In the genomic region with DNA sequence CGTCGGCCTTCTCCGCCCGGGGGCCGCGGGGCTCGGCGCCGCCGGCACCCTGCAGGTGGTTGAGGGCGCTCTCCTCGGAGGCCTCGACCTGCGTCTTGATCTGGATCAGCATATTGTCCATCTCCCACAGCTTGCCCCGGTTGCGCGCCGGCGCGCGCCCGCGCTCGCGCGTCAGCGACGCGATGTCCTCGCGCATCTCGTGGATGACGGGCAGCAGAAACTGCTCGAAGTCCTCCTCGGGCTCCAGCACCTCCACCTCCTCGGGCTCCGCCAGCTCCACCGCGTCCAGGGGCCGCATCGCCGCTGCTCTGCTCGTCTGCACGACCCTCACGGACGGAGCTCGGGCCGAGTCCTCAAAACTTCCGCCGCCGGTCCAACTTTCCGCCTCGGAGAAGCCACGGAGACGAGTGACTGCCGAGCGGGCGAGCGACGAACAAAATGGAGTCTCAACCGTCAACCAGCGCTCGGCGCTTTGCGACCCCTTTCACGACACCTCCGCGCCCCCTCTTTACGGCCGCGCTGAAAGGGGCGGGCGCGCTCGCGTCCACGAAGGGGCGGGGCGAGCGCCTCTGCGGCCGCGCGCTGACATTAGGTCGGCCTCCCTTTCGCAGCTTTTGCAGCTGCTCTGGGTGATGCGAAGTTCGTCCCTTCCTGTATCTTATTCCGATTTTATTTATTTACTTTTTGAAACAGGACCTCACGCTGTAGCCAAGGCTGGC, we compare ENCODE assay signal across 8 mouse cellular contexts. TPM values are rescaled to one million over a fixed set of nuclear protein-coding genes. Genes with fewer than 3 reads are reported as not detected.
A peak's percentile ranks its signal among the peaks of the same experiment; 100 is the strongest.
DNase-seq lines count a peak whose midpoint lies in the region; ATAC-seq lines count a peak whose summit lies in the region.
"Not testable (repeated sequence)": the region's sequence is repeated elsewhere in the genome, so short reads cannot be mapped to it uniquely, and the experiment has no call there.

Gene Mrfap1, minus strand, starts transcription at position 477 of the 719 bp plus-strand sequence.

- peak within 1 kb of the TSS; percentile 93 for H3K27ac ChIP-seq in hindbrain, embryonic 14.5 days

- WGBS in hindbrain, embryonic 14.5 days = under 1% methylated on average over 87 of the region's 90 CpGs

- peak within 1 kb of the TSS; percentile 59 for H3K4me2 ChIP-seq in hindbrain, embryonic 14.5 days (replicated peaks)

- not testable (repeated sequence) for H3K9me3 ChIP-seq in hindbrain, embryonic 14.5 days (ENCODE audit: control insufficient read depth, low read length)

- not testable (repeated sequence) for H3K4me1 ChIP-seq in hindbrain, embryonic 14.5 days (replicated peaks; ENCODE audit: control insufficient read depth, insufficient read depth, low read length)

- DNase-seq in R1 (ENCODE audit: low read depth, low spot score) = peak; percentile 96
- peak; percentile 97 for DNase-seq in cerebellum, postnatal 25 days
- DNase-seq in frontal cortex, postnatal 25 days (ENCODE audit: low spot score in 2 of 2) = peak; percentile 87 to 92
- DNase-seq in hindbrain, embryonic 14.5 days (ENCODE audit: low spot score) = peak; percentile 96
- DNase-seq in layer of hippocampus, postnatal 36 days = peak; percentile 93 to 95
- peak; percentile 93 for DNase-seq in lung, postnatal 36 days
- DNase-seq in retina, postnatal 1 day = peak; percentile 98
- peak; percentile 91 to 92 for DNase-seq in urinary bladder, adult 18-20 months (ENCODE audit: low spot score in 2 of 2)

- peaks cover 14% of the 10 kb centered on the region for H3K36me3 ChIP-seq in hindbrain, embryonic 14.5 days (replicated peaks; ENCODE audit: control insufficient read depth, insufficient read depth)

- ATAC-seq in hindbrain, embryonic 14.5 days (ENCODE audit: low FRiP score) = peak; percentile 82

- H3K9ac ChIP-seq in hindbrain, embryonic 14.5 days = peak within 1 kb of the TSS; percentile 78

- not testable (repeated sequence) for H3K27me3 ChIP-seq in hindbrain, embryonic 14.5 days (ENCODE audit: control insufficient read depth, insufficient read depth, low read length)

- peak within 1 kb of the TSS; percentile 56 for H3K4me3 ChIP-seq in hindbrain, embryonic 14.5 days (replicated peaks; ENCODE audit: low read length)

RNA-seq across cellular contexts. Expression of gene Mrfap1, which starts in this region (rescaled TPM):
- 360 and 387 TPM in 2 replicates for polyA plus RNA-seq in hindbrain, embryonic 14.5 days (2014; fragmentation: Nextera tagmentation; extraction: Ambion mirVana)
- 100 to 1,000 TPM; 585 to 626 TPM for total RNA-seq in layer of hippocampus, postnatal 36 days (2021)

Comparison
In these comparisons a context has a peak if more than half of its experiments do, and no peak if none do; other contexts are left out.
1. Peak in every context shown above with its lines: DNase-seq, ATAC-seq, H3K4me3 ChIP-seq and H3K27ac ChIP-seq.